Mouse (Mus musculus): Measurements from ENCODE around the gene Atp8a2. TPM values are rescaled to one million over a fixed set of nuclear protein-coding genes. Genes with fewer than 3 reads are reported as not detected.

Gene Atp8a2
- polyA plus RNA-seq, 1 experiment from 2014 or later, result 0.25 TPM

- no peak for DNase-seq (ENCODE audit: low spot score)
- TF ChIP-seq EP300 (IDR thresholded peaks at IDR 0.05), result no peak
- TF ChIP-seq CTCF (IDR thresholded peaks at IDR 0.05), result no peak
- Histone ChIP-seq H3K4me2 (replicated peaks; ENCODE audit: low read depth, low read length) (no peak overlapping the region), H3K4me3 (ENCODE audit: low read depth, low read length) (no peak overlapping the region), H3K36me3 (ENCODE audit: insufficient read depth, low read length) (no peaks in the 10 kb centered on the region), H3K9me3 (ENCODE audit: low read length) (no peaks in the 10 kb centered on the region), H3K27me3 (replicated peaks; ENCODE audit: insufficient read depth, low read length) (peaks cover 6% of the 10 kb centered on the region), H3K4me1 (ENCODE audit: insufficient read depth, low read depth, low read length) (no peaks in the 10 kb centered on the region), H3K27ac (ENCODE audit: low read length) (no peak overlapping the region), H3K9ac (replicated peaks; ENCODE audit: low read depth) (no peak overlapping the region)
- no peak for ATAC-seq
- WGBS, result 66% methylated on average over 16 of the region's 16 CpGs
Measured at GRCm38 (mm10) chr14:60170845-60171610, 26.0 kb downstream of the Atp8a2 start.

DNA sequence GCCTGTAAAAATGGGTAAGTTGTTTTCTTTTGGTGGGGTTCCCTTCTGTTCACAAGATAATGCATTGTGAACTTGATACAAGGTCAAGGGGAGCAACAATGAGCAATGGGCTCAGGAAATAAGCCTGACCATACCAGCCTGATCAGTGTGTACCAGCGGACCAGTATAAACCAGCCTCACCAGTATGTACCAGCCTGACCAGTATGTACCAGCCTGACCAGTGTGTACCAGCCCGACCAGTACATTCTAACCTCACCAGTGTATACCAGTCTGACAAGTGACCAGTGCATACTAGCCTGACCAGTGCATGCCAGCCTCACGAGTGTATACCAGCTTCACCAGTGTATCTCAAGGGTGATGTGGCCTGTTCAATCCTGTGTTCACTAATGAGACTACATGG, 33.6 kb downstream of the Atp8a2 start:
- no peak overlapping the region for H3K4me2 ChIP-seq (replicated peaks; ENCODE audit: low read depth, low read length)
- WGBS, result 82% methylated on average over 3 of the region's 3 CpGs
- DNase-seq (ENCODE audit: low spot score) (no peak), ATAC-seq (no peak)
- no peak overlapping the region for H3K27ac ChIP-seq (ENCODE audit: low read length)
- no peaks in the 10 kb centered on the region for H3K27me3 ChIP-seq (replicated peaks; ENCODE audit: insufficient read depth, low read length)
- H3K9ac ChIP-seq (replicated peaks; ENCODE audit: low read depth), result no peak overlapping the region
- H3K4me3 ChIP-seq (ENCODE audit: low read depth, low read length), result no peak overlapping the region
- H3K36me3 ChIP-seq (ENCODE audit: insufficient read depth, low read length), result no peaks in the 10 kb centered on the region
- H3K9me3 ChIP-seq (ENCODE audit: low read length), result no peaks in the 10 kb centered on the region
- H3K4me1 ChIP-seq (ENCODE audit: insufficient read depth, low read depth, low read length), result no peaks in the 10 kb centered on the region
- TF ChIP-seq EP300 (IDR thresholded peaks at IDR 0.05), result no peak
- TF ChIP-seq CTCF (IDR thresholded peaks at IDR 0.05), result no peak

DNA sequence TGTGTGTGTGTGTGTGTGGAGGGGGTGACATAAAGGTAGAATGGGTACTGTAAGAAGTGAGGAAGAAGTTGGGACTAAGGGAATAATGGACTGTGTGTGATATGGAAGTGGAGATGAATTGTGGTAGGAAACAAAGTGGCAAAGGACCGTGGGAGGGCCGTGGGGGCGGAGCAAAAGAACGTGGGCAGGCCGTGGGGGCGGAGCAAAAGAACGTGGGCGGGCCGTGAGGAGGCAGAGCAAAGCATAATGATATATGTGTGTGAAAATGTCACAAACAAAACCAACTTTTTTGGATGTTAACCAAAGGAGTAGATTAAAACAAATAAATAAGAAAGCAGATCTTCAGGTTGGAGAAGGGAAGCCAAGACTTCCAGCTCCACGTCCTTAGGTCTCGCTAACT, 44.6 kb downstream of the Atp8a2 start:
- DNase-seq (ENCODE audit: low spot score), result no peak
- no peaks in the 10 kb centered on the region for H3K27me3 ChIP-seq (replicated peaks; ENCODE audit: insufficient read depth, low read length)
- H3K27ac ChIP-seq (ENCODE audit: low read length), result no peak overlapping the region
- H3K9ac ChIP-seq (replicated peaks; ENCODE audit: low read depth), result no peak overlapping the region
- TF ChIP-seq CTCF (IDR thresholded peaks at IDR 0.05), result no peak
- H3K36me3 ChIP-seq (ENCODE audit: insufficient read depth, low read length), result no peaks in the 10 kb centered on the region
- WGBS, result 83% methylated on average over 11 of the region's 11 CpGs
- H3K9me3 ChIP-seq (ENCODE audit: low read length), result no peaks in the 10 kb centered on the region
- no peak for ATAC-seq
- H3K4me2 ChIP-seq (replicated peaks; ENCODE audit: low read depth, low read length), result no peak overlapping the region
- H3K4me1 ChIP-seq (ENCODE audit: insufficient read depth, low read depth, low read length), result no peaks in the 10 kb centered on the region
- H3K4me3 ChIP-seq (ENCODE audit: low read depth, low read length), result no peak overlapping the region

GRCm38 (mm10) chr14:60148893-60149292, 48.1 kb downstream of the Atp8a2 start:
- WGBS, result 45% methylated on average over 3 of the region's 3 CpGs

GRCm38 (mm10) chr14:60143234-60143633, 53.7 kb downstream of the Atp8a2 start:
- WGBS, result 72% methylated on average over 10 of the region's 10 CpGs
- no peak for ATAC-seq

More at GRCm38 (mm10) chr14:60148893-60149292, 48.1 kb downstream of the Atp8a2 start:
- ATAC-seq (no peak), DNase-seq (ENCODE audit: low spot score) (no peak)
- no peak overlapping the region for H3K4me2 ChIP-seq (replicated peaks; ENCODE audit: low read depth, low read length)
- no peak overlapping the region for H3K27ac ChIP-seq (ENCODE audit: low read length)
- H3K9ac ChIP-seq (replicated peaks; ENCODE audit: low read depth), result no peak overlapping the region
- TF ChIP-seq EP300 (IDR thresholded peaks at IDR 0.05) (no peak), CTCF (IDR thresholded peaks at IDR 0.05) (no peak)
- no peaks in the 10 kb centered on the region for H3K4me1 ChIP-seq (ENCODE audit: insufficient read depth, low read depth, low read length)
- no peaks in the 10 kb centered on the region for H3K27me3 ChIP-seq (replicated peaks; ENCODE audit: insufficient read depth, low read length)
- H3K4me3 ChIP-seq (ENCODE audit: low read depth, low read length), result no peak overlapping the region
- no peaks in the 10 kb centered on the region for H3K9me3 ChIP-seq (ENCODE audit: low read length)
- H3K36me3 ChIP-seq (ENCODE audit: insufficient read depth, low read length), result no peaks in the 10 kb centered on the region

GRCm38 (mm10) chr14:60138339-60138738, 58.6 kb downstream of the Atp8a2 start:
- no peak overlapping the region for H3K27ac ChIP-seq (ENCODE audit: low read length)
- peak; percentile 3; the same call in 1 of the 2 replicates for TF ChIP-seq CTCF (IDR thresholded peaks at IDR 0.05)
- no peak for TF ChIP-seq EP300 (IDR thresholded peaks at IDR 0.05)
- DNase-seq (ENCODE audit: low spot score), result no peak
- no peak for ATAC-seq
- H3K27me3 ChIP-seq (replicated peaks; ENCODE audit: insufficient read depth, low read length), result no peaks in the 10 kb centered on the region
- H3K4me2 ChIP-seq (replicated peaks; ENCODE audit: low read depth, low read length), result no peak overlapping the region
- no peak overlapping the region for H3K9ac ChIP-seq (replicated peaks; ENCODE audit: low read depth)
- H3K4me3 ChIP-seq (ENCODE audit: low read depth, low read length), result no peak overlapping the region
- no peaks in the 10 kb centered on the region for H3K4me1 ChIP-seq (ENCODE audit: insufficient read depth, low read depth, low read length)
- WGBS, result 92% methylated on average over 3 of the region's 4 CpGs
- no peaks in the 10 kb centered on the region for H3K9me3 ChIP-seq (ENCODE audit: low read length)
- H3K36me3 ChIP-seq (ENCODE audit: insufficient read depth, low read length), result no peaks in the 10 kb centered on the region

More at GRCm38 (mm10) chr14:60143234-60143633, 53.7 kb downstream of the Atp8a2 start:
- H3K9me3 ChIP-seq (ENCODE audit: low read length), result no peaks in the 10 kb centered on the region
- H3K4me2 ChIP-seq (replicated peaks; ENCODE audit: low read depth, low read length), result no peak overlapping the region
- no peak overlapping the region for H3K9ac ChIP-seq (replicated peaks; ENCODE audit: low read depth)
- no peaks in the 10 kb centered on the region for H3K27me3 ChIP-seq (replicated peaks; ENCODE audit: insufficient read depth, low read length)
- no peak for DNase-seq (ENCODE audit: low spot score)
- H3K27ac ChIP-seq (ENCODE audit: low read length), result no peak overlapping the region
- no peak for TF ChIP-seq EP300 (IDR thresholded peaks at IDR 0.05)
- TF ChIP-seq CTCF (IDR thresholded peaks at IDR 0.05), result no peak
- no peaks in the 10 kb centered on the region for H3K36me3 ChIP-seq (ENCODE audit: insufficient read depth, low read length)
- H3K4me3 ChIP-seq (ENCODE audit: low read depth, low read length), result no peak overlapping the region
- H3K4me1 ChIP-seq (ENCODE audit: insufficient read depth, low read depth, low read length), result no peaks in the 10 kb centered on the region

Data from lung, postnatal 0 days (tissue).